Comparison of ENCODE assay signal across 8 mouse cellular contexts in the genomic region with DNA sequence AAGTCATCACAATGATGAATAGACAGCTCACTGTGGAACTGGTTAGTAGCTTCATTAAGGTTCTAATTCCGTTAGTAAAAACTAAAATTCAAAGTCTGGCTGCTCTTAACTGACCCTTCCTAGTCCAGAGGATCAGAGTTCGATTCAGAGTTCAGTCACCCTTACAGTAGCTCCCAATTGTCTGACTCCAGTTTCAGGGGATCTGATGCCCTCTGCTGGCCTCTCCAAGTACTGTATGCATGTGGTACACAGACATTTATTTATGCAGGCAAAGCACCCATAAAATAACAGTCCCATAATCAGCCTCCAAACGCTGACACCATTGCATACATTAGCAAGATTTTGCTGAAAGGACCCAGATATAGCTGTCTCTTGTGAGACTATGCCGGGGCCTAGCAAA. TPM values are rescaled to one million over a fixed set of nuclear protein-coding genes. Genes with fewer than 3 reads are reported as not detected.
DNase-seq lines count a peak whose midpoint lies in the region; ATAC-seq and TF ChIP-seq lines count a peak whose summit lies in the region.

No protein-coding gene starts in this region.

- no peaks in the 10 kb centered on the region for H3K27me3 ChIP-seq in kidney, postnatal 0 days (ENCODE audit: insufficient read depth, low read length)
- no peaks in the 10 kb centered on the region for H3K27me3 ChIP-seq in liver, adult 2 months (ENCODE audit: control insufficient read depth, insufficient read depth, low read length)
- no peaks in the 10 kb centered on the region for H3K27me3 ChIP-seq in neural tube, embryonic 13.5 days

- no peaks in the 10 kb centered on the region for H3K9me3 ChIP-seq in kidney, postnatal 0 days (replicated peaks; ENCODE audit: low read length)
- H3K9me3 ChIP-seq in neural tube, embryonic 13.5 days = no peaks in the 10 kb centered on the region

- H3K9ac ChIP-seq in kidney, postnatal 0 days (ENCODE audit: low read depth, low read length) = no peak overlapping the region
- H3K9ac ChIP-seq in liver, adult 2 months (ENCODE audit: low read depth, low read length) = no peak overlapping the region
- no peak overlapping the region for H3K9ac ChIP-seq in neural tube, embryonic 13.5 days

- TF ChIP-seq POLR2A in liver, adult 2 months (IDR thresholded peaks at IDR 0.05; ENCODE audit: extremely low read depth, insufficient read depth, low read length) = no peak

- ATAC-seq in kidney, postnatal 0 days (replicated peaks; ENCODE audit: low FRiP score, low read depth) = peak; percentile 69; the same call in 1 of the 2 replicates
- ATAC-seq in neural tube, embryonic 13.5 days (ENCODE audit: low read depth) = 0 out of 2 replicates have a peak, but pooled peaks have one; percentile 61

- peak; percentile 53 for DNase-seq in A20 (ENCODE audit: low read depth, low spot score)
- DNase-seq in NIH3T3 (ENCODE audit: low read depth) = peak; percentile 75
- peak; percentile 81 for DNase-seq in cerebellum, adult 9-10 months
- DNase-seq in frontal cortex, postnatal 10 days (ENCODE audit: low spot score in 2 of 2) = peak; percentile 53 to 72
- DNase-seq in kidney, postnatal 0 days (ENCODE audit: low spot score) = peak; percentile 73
- DNase-seq in liver, adult 2 months (ENCODE audit: extremely low read depth, low read depth, low spot score) = peak; percentile 79
- peak; percentile 73 for DNase-seq in thymus, postnatal 0 days (ENCODE audit: low spot score)

- H3K4me2 ChIP-seq in kidney, postnatal 0 days (ENCODE audit: low read length) = no peak overlapping the region
- no peak overlapping the region for H3K4me2 ChIP-seq in neural tube, embryonic 13.5 days

- TF ChIP-seq CTCF in kidney, postnatal 0 days (IDR thresholded peaks at IDR 0.05; ENCODE audit: low read depth) = peak; percentile 83
- peak; percentile 68 for TF ChIP-seq CTCF in liver, adult 2 months (IDR thresholded peaks at IDR 0.05; ENCODE audit: low read depth, low read length)

- 16% methylated on average over 4 of the region's 4 CpGs for WGBS in kidney, postnatal 0 days
- 20% methylated on average over 4 of the region's 4 CpGs for WGBS in liver, adult 2 months
- WGBS in neural tube, embryonic 13.5 days = 11% methylated on average over 4 of the region's 4 CpGs

- H3K4me1 ChIP-seq in kidney, postnatal 0 days (replicated peaks; ENCODE audit: insufficient read depth, low read length) = no peaks in the 10 kb centered on the region
- no peaks in the 10 kb centered on the region for H3K4me1 ChIP-seq in liver, adult 2 months (ENCODE audit: control insufficient read depth, insufficient read depth, low read length)
- peaks cover 3% of the 10 kb centered on the region; the same call in 1 of the 2 replicates for H3K4me1 ChIP-seq in neural tube, embryonic 13.5 days (replicated peaks)

- H3K4me3 ChIP-seq in kidney, postnatal 0 days (replicated peaks; ENCODE audit: low read depth, low read length) = no peak overlapping the region
- no peak overlapping the region for H3K4me3 ChIP-seq in liver, adult 2 months (ENCODE audit: insufficient read depth, low read depth, low read length)
- no peak overlapping the region for H3K4me3 ChIP-seq in neural tube, embryonic 13.5 days

- no peaks in the 10 kb centered on the region for H3K36me3 ChIP-seq in kidney, postnatal 0 days (ENCODE audit: insufficient read depth, low read length)
- H3K36me3 ChIP-seq in liver, adult 2 months (ENCODE audit: control insufficient read depth, insufficient read depth, low read length) = no peaks in the 10 kb centered on the region
- peaks cover 44% of the 10 kb centered on the region for H3K36me3 ChIP-seq in neural tube, embryonic 13.5 days

- no peak overlapping the region for H3K27ac ChIP-seq in kidney, postnatal 0 days
- no peak overlapping the region for H3K27ac ChIP-seq in liver, adult 2 months (replicated peaks; ENCODE audit: insufficient read depth, low read depth, low read length)
- no peak overlapping the region for H3K27ac ChIP-seq in neural tube, embryonic 13.5 days (replicated peaks)

- H3K79me2 ChIP-seq in liver, adult 2 months (ENCODE audit: control insufficient read depth, insufficient read depth, low read length) = no peaks in the 10 kb centered on the region

RNA-seq across cellular contexts. Expression of a gene that starts 56.2 kb away (rescaled TPM):
- 18.2 and 19.1 TPM in 2 replicates for polyA plus RNA-seq in kidney, postnatal 0 days (2015; fragmentation: Nextera tagmentation; extraction: Ambion mirVana)
- 0.28 and 0.40 TPM in 2 replicates for total RNA-seq in liver, adult 2 months (2014; rRNA removed)
- polyA plus RNA-seq in liver, adult 2 months (2012; rRNA removed) = 0.10 and 0.33 TPM in 2 replicates
- polyA plus RNA-seq in neural tube, embryonic 13.5 days (2015; fragmentation: Nextera tagmentation; extraction: Ambion mirVana) = 14.7 and 15.2 TPM in 2 replicates
- polyA plus RNA-seq in thymus, postnatal 0 days (2015; fragmentation: Nextera tagmentation; extraction: Ambion mirVana) = 3.0 and 4.0 TPM in 2 replicates
